Mouse (Mus musculus): ENCODE data around the gene Ccdc155. TPM values are rescaled to one million over a fixed set of nuclear protein-coding genes. Genes with fewer than 3 reads are reported as not detected.
A peak's percentile ranks its signal among the peaks of the same experiment; 100 is the strongest.

Gene Ccdc155
- total and polyA plus RNA-seq, 2 experiments = not detected

DNA sequence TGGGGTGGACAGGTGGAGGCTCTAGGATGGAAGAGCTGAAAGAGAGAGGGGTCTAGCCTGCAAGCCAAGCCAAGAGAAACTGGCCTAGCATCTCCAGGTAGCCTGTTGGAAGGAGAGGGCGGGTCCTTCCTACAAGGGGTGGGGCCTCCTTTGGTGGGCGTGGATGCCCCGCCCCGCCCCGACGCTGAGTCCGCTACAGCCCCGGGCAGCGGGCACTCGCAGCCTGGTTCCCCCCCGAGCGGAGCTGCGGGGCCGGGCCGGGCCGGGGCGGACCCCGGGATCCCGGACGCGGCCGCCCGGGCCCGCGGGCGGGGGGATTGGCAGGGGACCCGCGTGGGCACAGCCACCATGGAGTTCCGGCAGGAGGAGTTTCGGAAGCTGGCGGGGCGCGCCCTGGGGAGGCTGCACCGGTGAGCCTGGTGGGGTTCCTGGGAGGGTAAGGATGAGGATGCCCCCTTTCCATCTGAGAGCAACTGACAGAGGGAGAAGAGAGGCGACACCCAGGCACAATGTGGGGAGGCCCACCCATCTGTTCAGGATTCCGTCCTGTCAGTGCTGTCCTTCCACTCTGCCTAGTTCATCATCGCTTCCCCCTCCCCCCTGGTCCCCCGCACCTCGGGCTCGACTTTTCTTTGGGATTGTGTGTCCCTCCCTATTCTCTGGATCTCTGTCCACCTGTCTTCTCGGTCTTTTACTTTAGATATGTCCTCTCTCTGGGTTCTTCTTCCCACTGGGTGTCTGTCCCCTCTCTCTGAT, 40.8 kb downstream of the Ccdc155 start, which contains the start of gene Slc17a7:
Gene Slc17a7, plus strand, starts transcription at position 215 of the 756 bp plus-strand sequence.
- H3K79me2 ChIP-seq (ENCODE audit: control insufficient read depth, insufficient read depth, low read length) = no peaks in the 10 kb centered on the region
- DNase-seq (ENCODE audit: extremely low read depth, low read depth, low spot score) = no peak
- H3K27me3 ChIP-seq (ENCODE audit: control insufficient read depth, insufficient read depth, low read length) = peaks cover 21% of the 10 kb centered on the region; the same call in 1 of the 2 replicates
- H3K27ac ChIP-seq (replicated peaks; ENCODE audit: insufficient read depth, low read depth, low read length) = no peak within 1 kb of the TSS
- TF ChIP-seq POLR2A (IDR thresholded peaks at IDR 0.05; ENCODE audit: extremely low read depth, insufficient read depth, low read length) = no peak
- TF ChIP-seq CTCF (IDR thresholded peaks at IDR 0.05; ENCODE audit: low read depth, low read length) = no peak
- H3K4me1 ChIP-seq (ENCODE audit: control insufficient read depth, insufficient read depth, low read length) = 0 out of 2 replicates have a peak, but pooled peaks cover 3% of the 10 kb centered on the region
- H3K4me3 ChIP-seq (ENCODE audit: insufficient read depth, low read depth, low read length) = peak within 1 kb of the TSS; percentile 2; the same call in 1 of the 2 replicates
- 3% methylated on average over 41 of the region's 41 CpGs for WGBS
- no peak within 1 kb of the TSS for H3K9ac ChIP-seq (ENCODE audit: low read depth, low read length)
- H3K36me3 ChIP-seq (ENCODE audit: control insufficient read depth, insufficient read depth, low read length) = no peaks in the 10 kb centered on the region

DNA sequence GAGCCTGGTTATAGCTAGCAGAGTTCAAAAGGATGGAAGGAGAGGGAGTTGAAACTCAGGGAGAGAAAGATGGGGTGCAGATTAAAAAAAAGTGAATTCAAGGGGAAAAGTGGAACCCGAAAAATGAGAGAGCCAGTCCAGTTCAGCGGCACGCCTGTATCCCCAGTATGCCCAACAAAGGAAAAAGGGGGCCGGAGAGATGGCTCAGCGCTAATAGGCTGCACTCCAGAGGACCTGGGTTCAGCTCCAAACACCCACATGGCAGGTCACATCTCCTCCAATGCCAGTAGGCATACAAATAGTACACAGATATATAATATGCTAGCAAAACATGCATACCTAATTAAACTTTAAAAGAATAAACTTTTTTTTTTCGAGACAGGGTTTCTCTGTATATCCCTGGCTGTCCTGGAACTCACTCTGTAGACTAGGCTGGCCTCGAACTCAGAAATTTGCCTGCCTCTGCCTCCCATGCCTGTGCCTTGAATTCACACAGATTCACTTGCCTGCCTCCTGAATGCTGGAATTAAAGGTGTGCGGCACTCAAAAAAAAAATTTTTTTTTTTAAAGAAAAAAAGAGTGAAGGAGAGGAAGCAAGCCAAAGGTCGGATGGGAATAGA, 41.6 kb downstream of the Ccdc155 start:
- Histone ChIP-seq H3K79me2 (ENCODE audit: control insufficient read depth, insufficient read depth, low read length) (no peaks in the 10 kb centered on the region), H3K36me3 (ENCODE audit: control insufficient read depth, insufficient read depth, low read length) (no peaks in the 10 kb centered on the region), H3K9ac (ENCODE audit: low read depth, low read length) (no peak overlapping the region), H3K27me3 (ENCODE audit: control insufficient read depth, insufficient read depth, low read length) (peaks cover 14% of the 10 kb centered on the region; the same call in 1 of the 2 replicates), H3K27ac (replicated peaks; ENCODE audit: insufficient read depth, low read depth, low read length) (no peak overlapping the region), H3K4me1 (ENCODE audit: control insufficient read depth, insufficient read depth, low read length) (0 out of 2 replicates have a peak, but pooled peaks cover 3% of the 10 kb centered on the region), H3K4me3 (ENCODE audit: insufficient read depth, low read depth, low read length) (no peak overlapping the region)
- TF ChIP-seq CTCF (IDR thresholded peaks at IDR 0.05; ENCODE audit: low read depth, low read length) (no peak), POLR2A (IDR thresholded peaks at IDR 0.05; ENCODE audit: extremely low read depth, insufficient read depth, low read length) (no peak)
- DNase-seq (ENCODE audit: extremely low read depth, low read depth, low spot score) = no peak
- WGBS = 74% methylated on average over 9 of the region's 9 CpGs

DNA sequence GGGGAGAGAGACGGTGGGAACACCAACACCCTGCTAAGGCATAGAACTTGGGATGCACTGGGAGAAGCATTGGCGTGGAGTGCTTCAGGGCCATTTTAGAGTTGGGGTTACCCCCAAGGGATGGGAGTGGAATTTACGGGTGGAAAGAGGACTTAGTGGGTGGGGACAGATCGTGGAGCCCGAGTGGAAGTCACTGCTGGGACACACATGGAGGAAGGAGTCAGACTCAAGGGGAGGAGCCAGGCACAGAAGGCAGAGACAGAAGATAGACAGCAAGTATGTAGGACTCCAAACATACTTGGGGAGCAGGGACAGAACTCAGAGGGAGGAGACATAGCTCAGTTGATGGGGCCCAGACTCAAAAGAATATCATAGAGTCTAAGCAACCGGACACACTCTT, 42.1 kb downstream of the Ccdc155 start:
- DNase-seq (ENCODE audit: extremely low read depth, low read depth, low spot score) = no peak
- no peaks in the 10 kb centered on the region for H3K36me3 ChIP-seq (ENCODE audit: control insufficient read depth, insufficient read depth, low read length)
- peak overlapping the region; percentile 54; the same call in 1 of the 2 replicates for H3K4me3 ChIP-seq (ENCODE audit: insufficient read depth, low read depth, low read length)
- no peaks in the 10 kb centered on the region for H3K79me2 ChIP-seq (ENCODE audit: control insufficient read depth, insufficient read depth, low read length)
- no peak overlapping the region for H3K9ac ChIP-seq (ENCODE audit: low read depth, low read length)
- H3K27me3 ChIP-seq (ENCODE audit: control insufficient read depth, insufficient read depth, low read length) = peaks cover 8% of the 10 kb centered on the region; the same call in 1 of the 2 replicates
- 28% methylated on average over 6 of the region's 6 CpGs for WGBS
- no peak for TF ChIP-seq CTCF (IDR thresholded peaks at IDR 0.05; ENCODE audit: low read depth, low read length)
- H3K4me1 ChIP-seq (ENCODE audit: control insufficient read depth, insufficient read depth, low read length) = 0 out of 2 replicates have a peak, but pooled peaks cover 3% of the 10 kb centered on the region
- H3K27ac ChIP-seq (replicated peaks; ENCODE audit: insufficient read depth, low read depth, low read length) = no peak overlapping the region

DNA sequence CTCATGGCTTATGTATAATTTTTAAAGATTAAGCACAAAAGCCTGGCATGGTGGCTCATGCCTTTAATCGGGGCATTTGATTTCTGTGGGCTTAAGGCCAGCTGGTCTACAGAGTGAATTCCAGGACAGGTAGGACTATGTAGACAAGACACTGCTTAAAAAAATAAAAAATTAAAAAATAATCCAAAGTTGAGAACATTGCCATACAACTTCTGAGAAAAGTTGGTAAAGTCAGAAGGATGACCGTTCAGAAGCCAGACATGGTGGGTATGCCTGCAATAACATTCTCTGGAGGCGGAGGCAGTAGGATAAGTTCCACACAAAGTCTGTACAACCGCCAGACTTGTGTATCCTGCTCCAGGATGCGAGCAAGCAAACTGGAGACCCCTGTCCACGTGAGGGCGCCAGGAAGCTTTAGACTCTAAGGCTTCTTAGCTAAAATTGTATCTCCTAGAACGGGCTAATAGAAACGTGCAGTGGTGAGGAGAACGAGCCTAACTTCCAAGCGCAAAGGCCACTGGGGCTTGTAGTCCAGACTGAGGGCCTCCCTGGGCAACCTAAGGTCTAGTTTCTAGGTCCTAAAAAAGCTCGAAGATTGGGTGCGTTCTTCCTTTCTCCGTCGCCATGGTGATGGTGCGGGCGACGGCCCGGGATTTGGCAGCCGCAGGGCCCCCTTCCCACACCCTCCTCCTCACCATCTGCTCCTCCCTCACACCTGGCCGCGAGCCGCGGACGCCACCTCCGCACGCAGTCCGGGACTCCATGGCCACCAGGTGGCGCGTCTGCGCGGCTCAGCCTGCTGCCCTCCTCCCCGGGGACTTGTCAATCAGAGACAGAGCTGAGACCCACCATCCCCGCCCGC, 42.8 kb downstream of the Ccdc155 start:
- Histone ChIP-seq H3K9ac (ENCODE audit: low read depth, low read length) (0 out of 2 replicates have a peak overlapping the region, but pooled peaks have one; percentile 7), H3K27ac (replicated peaks; ENCODE audit: insufficient read depth, low read depth, low read length) (no peak overlapping the region), H3K79me2 (ENCODE audit: control insufficient read depth, insufficient read depth, low read length) (no peaks in the 10 kb centered on the region), H3K36me3 (ENCODE audit: control insufficient read depth, insufficient read depth, low read length) (no peaks in the 10 kb centered on the region), H3K27me3 (ENCODE audit: control insufficient read depth, insufficient read depth, low read length) (peaks cover 3% of the 10 kb centered on the region; the same call in 1 of the 2 replicates), H3K4me3 (ENCODE audit: insufficient read depth, low read depth, low read length) (peak overlapping the region; percentile 54), H3K4me1 (ENCODE audit: control insufficient read depth, insufficient read depth, low read length) (0 out of 2 replicates have a peak, but pooled peaks cover 3% of the 10 kb centered on the region)
- DNase-seq (ENCODE audit: extremely low read depth, low read depth, low spot score) = peak; percentile 67
- 7% methylated on average over 35 of the region's 35 CpGs for WGBS
- TF ChIP-seq CTCF (IDR thresholded peaks at IDR 0.05; ENCODE audit: low read depth, low read length) (peak; percentile 90), POLR2A (IDR thresholded peaks at IDR 0.05; ENCODE audit: extremely low read depth, insufficient read depth, low read length) (no peak)

DNA sequence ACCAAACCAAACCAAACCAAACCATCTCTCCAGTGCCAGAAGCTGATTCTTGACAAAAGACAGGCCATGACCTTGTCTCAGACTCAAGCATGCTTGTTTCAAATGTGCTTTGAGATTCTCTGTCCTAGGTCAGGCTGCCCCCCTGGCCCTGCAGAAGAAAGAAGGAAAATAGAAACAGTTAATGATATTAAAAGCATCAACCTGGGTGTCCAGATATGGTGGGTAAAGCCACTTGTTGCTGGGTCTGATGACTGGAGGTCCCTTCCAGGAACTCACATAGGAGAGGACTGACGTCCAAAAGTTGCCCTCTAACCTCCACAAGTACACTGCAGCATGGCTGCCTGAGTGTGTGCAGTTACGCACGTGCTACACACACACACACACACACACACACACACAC, 43.8 kb downstream of the Ccdc155 start:
- no peak for DNase-seq (ENCODE audit: extremely low read depth, low read depth, low spot score)
- Histone ChIP-seq H3K27ac (replicated peaks; ENCODE audit: insufficient read depth, low read depth, low read length) (no peak overlapping the region), H3K9ac (ENCODE audit: low read depth, low read length) (no peak overlapping the region), H3K4me1 (ENCODE audit: control insufficient read depth, insufficient read depth, low read length) (0 out of 2 replicates have a peak, but pooled peaks cover 3% of the 10 kb centered on the region), H3K36me3 (ENCODE audit: control insufficient read depth, insufficient read depth, low read length) (no peaks in the 10 kb centered on the region), H3K79me2 (ENCODE audit: control insufficient read depth, insufficient read depth, low read length) (no peaks in the 10 kb centered on the region), H3K4me3 (ENCODE audit: insufficient read depth, low read depth, low read length) (no peak overlapping the region), H3K27me3 (ENCODE audit: control insufficient read depth, insufficient read depth, low read length) (no peaks in the 10 kb centered on the region; the same call in 1 of the 2 replicates)
- 90% methylated on average over 3 of the region's 3 CpGs for WGBS
- TF ChIP-seq CTCF (IDR thresholded peaks at IDR 0.05; ENCODE audit: low read depth, low read length) (no peak), POLR2A (IDR thresholded peaks at IDR 0.05; ENCODE audit: extremely low read depth, insufficient read depth, low read length) (no peak)
